Mouse (Mus musculus) gastrocnemius, postnatal 36 days (tissue): ENCODE measurements around the gene Ier2. TPM values are rescaled to one million over a fixed set of nuclear protein-coding genes. Genes with fewer than 3 reads are reported as not detected.

Experiments
- DNase-seq, 2 experiments: peaks; one replicate each; pipeline ENCODE4 v3.0.0; 2022
- intact Hi-C: fragments of 180-260 bp; cut with DNase I; formaldehyde crosslinking; loops from one replicate; pipeline ENCODE4 v1.15.1; 2025
- total RNA-seq, 2 experiments: library from RNA; stranded (reverse); gene quantifications; 2 replicates each; pipeline ENCODE4 v1.2.3; 2021

Ier2 gene
- total RNA-seq, 2 experiments from 2014 or later, result 5.6 to 9.3 TPM

DNA sequence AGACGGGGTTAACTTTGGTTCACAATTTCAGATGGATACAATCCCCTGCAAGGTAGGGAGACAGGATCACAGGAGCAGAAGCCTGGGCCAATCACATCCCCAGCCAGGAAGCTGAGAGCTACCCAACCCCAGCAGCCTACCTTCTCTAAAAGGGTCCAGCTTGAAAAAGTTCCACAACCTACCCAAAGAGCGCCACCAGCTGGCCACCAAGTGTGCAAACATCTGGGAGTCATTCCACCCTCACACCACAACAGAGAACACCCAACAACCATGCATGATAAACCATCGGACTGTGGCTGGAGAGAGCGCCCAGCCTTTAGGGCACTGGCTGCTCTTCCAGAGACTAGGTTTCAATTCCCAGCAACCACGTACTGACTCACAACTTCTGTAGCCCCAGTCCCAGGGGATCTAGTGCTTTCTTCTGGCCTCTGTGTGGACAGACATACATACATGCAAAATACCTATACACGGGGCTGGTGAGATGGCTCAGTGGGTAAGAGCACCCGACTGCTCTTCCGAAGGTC is 41.5 kb downstream of the Ier2 start:
- intact Hi-C loops, result no loop called here
- DNase-seq, result no peak

DNA sequence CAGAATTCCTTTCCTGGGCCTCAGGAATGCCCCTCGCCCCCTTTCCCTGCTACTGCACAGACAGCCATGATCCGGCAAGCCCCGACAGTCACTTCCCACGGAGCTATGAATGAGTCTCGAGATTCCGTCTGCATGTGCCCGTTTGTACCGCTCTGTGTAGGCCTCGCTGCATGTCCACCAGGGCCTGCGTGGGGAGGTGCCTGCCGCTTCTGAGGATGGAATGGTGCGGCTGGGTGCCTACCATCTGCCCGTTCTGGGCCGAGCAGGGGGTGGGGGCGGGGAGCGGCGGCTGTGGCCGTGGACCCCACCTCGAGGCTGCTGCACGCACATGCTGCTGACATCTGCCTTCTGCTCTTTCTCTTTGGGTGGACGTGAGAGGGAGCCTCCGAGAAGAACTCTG is 45.6 kb downstream of the Ier2 start:
- no peak for DNase-seq
- intact Hi-C loops, result no loop called here

DNA sequence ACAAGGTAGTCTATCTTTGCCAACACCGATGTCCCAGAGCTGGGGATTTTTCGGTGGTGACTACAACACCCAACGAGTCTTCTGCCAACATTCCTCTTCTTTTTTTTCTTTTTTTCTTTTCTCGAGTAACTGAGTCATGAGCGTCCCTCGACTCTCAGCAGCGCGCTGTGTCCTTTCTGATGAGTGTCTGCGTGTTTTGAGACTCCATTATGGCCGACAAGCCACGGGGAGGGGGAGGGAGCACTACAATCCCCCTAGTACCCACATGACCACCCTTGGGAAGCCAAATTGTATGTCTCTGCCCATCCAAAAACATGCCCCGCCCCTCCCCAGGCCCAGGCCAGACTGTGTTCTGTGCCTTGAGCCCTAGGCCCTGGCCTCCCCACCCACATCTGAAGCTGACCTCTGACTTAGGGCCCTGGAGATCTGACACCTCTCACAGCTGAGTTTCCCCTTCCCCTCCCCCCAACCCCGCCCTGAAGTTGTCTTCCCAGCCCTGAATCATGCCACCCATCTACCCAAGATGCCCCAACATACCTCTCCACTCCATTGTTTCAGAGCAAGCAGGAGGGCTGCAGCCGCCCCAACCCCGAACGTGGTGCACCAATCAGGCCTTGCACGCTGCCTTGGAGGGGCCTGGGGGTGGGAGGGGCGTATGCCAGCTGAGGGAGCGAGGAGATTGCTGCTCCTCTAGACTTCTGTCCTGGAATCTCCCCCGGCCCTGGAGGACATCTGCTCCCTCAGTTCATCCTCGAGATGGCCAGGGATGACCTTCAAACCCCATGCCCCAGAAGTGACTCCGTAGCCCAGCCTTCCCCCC is 46.8 kb downstream of the Ier2 start:
- intact Hi-C loops, result no loop called here
- DNase-seq, result no peak

DNA sequence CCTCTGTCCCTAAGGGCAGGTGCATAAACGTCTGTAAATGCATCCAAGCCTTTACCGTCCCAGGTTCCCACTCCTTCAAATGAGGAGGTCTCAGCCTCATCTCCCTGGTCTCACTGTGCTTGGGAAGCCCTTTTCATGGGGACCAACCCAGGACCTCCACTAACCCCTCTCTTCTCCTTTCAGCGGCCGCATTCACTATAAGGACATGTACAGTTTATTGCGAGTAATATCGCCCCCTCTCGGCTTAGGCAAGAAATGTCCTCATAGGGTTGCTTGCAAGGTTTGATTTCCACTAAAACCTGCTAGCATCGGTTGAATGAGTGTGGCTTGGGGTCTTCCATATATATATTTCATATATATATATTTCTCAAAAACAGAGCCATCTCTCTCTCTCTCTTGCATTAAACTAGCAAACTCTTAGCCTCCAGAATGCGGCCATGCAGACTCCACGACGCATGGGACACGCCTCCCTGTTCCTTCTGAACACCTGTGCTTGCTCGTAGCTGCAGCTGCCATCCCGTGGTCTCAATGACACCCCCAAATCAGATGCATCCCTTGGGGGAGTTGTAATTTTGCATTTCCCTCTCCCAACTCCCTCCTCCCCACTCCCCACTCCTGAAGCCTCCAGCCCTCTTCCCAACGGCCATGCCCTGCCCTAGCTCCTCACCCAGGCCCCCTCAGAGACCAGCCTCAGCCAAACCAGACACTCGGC is 48.0 kb downstream of the Ier2 start:
- no peak for DNase-seq
- intact Hi-C loops, result no loop called here

Other genes starting within 250 kb of the Ier2 start
- 10 to 100 TPM; 39.8 to 43.3 TPM for gene Trmt1, start 23.5 kb upstream of the Ier2 start, total RNA-seq
- gene Nacc1, start 25.0 kb upstream of the Ier2 start, total RNA-seq, result 10 to 100 TPM; 18.1 to 20.1 TPM
- gene Lyl1, start 38.6 kb upstream of the Ier2 start, total RNA-seq, result 1 to 10 TPM in 1 of 2 experiments, under 1 TPM in 1; 0.96 to 1.4 TPM
- gene G430095P16Rik, start 60.2 kb upstream of the Ier2 start, total RNA-seq, result 1 to 10 TPM in 1 of 2 experiments, not detected in 1; 1.0 TPM
- 100 to 1,000 TPM; 433 to 510 TPM for gene Nfix, start 137.5 kb upstream of the Ier2 start, total RNA-seq
- gene Dand5, start 160.0 kb upstream of the Ier2 start, total RNA-seq, result 1 to 10 TPM; 8.3 to 9.9 TPM
- gene Gadd45gip1, start 168.7 kb upstream of the Ier2 start, total RNA-seq, result 10 to 100 TPM; 17.7 to 23.0 TPM
- 100 to 1,000 TPM; 136 to 151 TPM for gene Rad23a, start 177.8 kb upstream of the Ier2 start, total RNA-seq
- gene Calr, start 184.1 kb upstream of the Ier2 start, total RNA-seq, result 100 to 1,000 TPM; 153 to 159 TPM
- gene Farsa, start 194.1 kb upstream of the Ier2 start, total RNA-seq, result 10 to 100 TPM; 22.1 to 26.2 TPM
- 1 to 10 TPM in 1 of 2 experiments, under 1 TPM in 1; 0.71 to 1.4 TPM for gene Syce2, start 209.3 kb upstream of the Ier2 start, total RNA-seq
- 10 to 100 TPM; 25.5 to 45.9 TPM for gene Gcdh, start 231.1 kb upstream of the Ier2 start, total RNA-seq
- not detected for gene Klf1, start 239.1 kb upstream of the Ier2 start, total RNA-seq
- 1 to 10 TPM; 3.7 to 5.1 TPM for gene Dnase2a, start 245.7 kb upstream of the Ier2 start, total RNA-seq